Mouse (Mus musculus): ENCODE data around the gene Spata13.

Spata13 gene

GRCm38 (mm10) chr14:60676625-60677314 is 43.0 kb downstream of the Spata13 start:
- DNase-seq (ENCODE audit: low spot score): no peak

- no peak for DNase-seq (ENCODE audit: low spot score)
Observed at GRCm38 (mm10) chr14:60682361-60683023, 48.7 kb downstream of the Spata13 start.

- no peak for DNase-seq (ENCODE audit: low spot score)
Observed at GRCm38 (mm10) chr14:60683989-60684388, 50.2 kb downstream of the Spata13 start.

- no peak for DNase-seq (ENCODE audit: low spot score)
Observed at GRCm38 (mm10) chr14:60686733-60687132, 52.9 kb downstream of the Spata13 start.

GRCm38 (mm10) chr14:60687241-60687640 is 53.4 kb downstream of the Spata13 start:
- DNase-seq (ENCODE audit: low spot score): no peak

- DNase-seq (ENCODE audit: low spot score): no peak
Observed at GRCm38 (mm10) chr14:60688509-60689205, 54.9 kb downstream of the Spata13 start.

GRCm38 (mm10) chr14:60689768-60690167 is 56.0 kb downstream of the Spata13 start:
- no peak for DNase-seq (ENCODE audit: low spot score)

- DNase-seq (ENCODE audit: low spot score): no peak
Observed at GRCm38 (mm10) chr14:60690631-60691030, 56.8 kb downstream of the Spata13 start.

GRCm38 (mm10) chr14:60693122-60693536 is 59.3 kb downstream of the Spata13 start:
- no peak for DNase-seq (ENCODE audit: low spot score)

- no peak for DNase-seq (ENCODE audit: low spot score)
Observed at GRCm38 (mm10) chr14:60693666-60694065, 59.9 kb downstream of the Spata13 start.

- DNase-seq (ENCODE audit: low spot score): peak; percentile 45
Observed at GRCm38 (mm10) chr14:60694215-60694997, 60.6 kb downstream of the Spata13 start.

GRCm38 (mm10) chr14:60697351-60697750 is 63.5 kb downstream of the Spata13 start:
- no peak for DNase-seq (ENCODE audit: low spot score)

- no peak for DNase-seq (ENCODE audit: low spot score)
Observed at GRCm38 (mm10) chr14:60698980-60699379, 65.2 kb downstream of the Spata13 start.

- no peak for DNase-seq (ENCODE audit: low spot score)
Observed at GRCm38 (mm10) chr14:60702377-60703140, 68.8 kb downstream of the Spata13 start.

GRCm38 (mm10) chr14:60704510-60704909 is 70.7 kb downstream of the Spata13 start:
- DNase-seq (ENCODE audit: low spot score): no peak

- no peak for DNase-seq (ENCODE audit: low spot score)
Observed at GRCm38 (mm10) chr14:60704961-60705360, 71.2 kb downstream of the Spata13 start.

- no peak for DNase-seq (ENCODE audit: low spot score)
Observed at GRCm38 (mm10) chr14:60709192-60709591, 75.4 kb downstream of the Spata13 start.

GRCm38 (mm10) chr14:60709749-60710148 is 75.9 kb downstream of the Spata13 start:
- DNase-seq (ENCODE audit: low spot score): no peak

- no peak for DNase-seq (ENCODE audit: low spot score)
Observed at GRCm38 (mm10) chr14:60711161-60711560, 77.4 kb downstream of the Spata13 start.

GRCm38 (mm10) chr14:60711590-60712288 is 77.9 kb downstream of the Spata13 start:
- DNase-seq (ENCODE audit: low spot score): no peak
